Mouse (Mus musculus) megakaryocyte progenitor cell, adult 5-6 weeks (primary cell): Measurements from ENCODE around the gene Dnm3. TPM values are rescaled to one million over a fixed set of nuclear protein-coding genes. Genes with fewer than 3 reads are reported as not detected.
A peak's percentile ranks its signal among the peaks of the same experiment; 100 is the strongest.

Experiments
- ATAC-seq: replicated peaks from 2 replicates; pipeline ENCODE4 v1.8.0; 2016; ENCODE audit warnings: mild to moderate bottlenecking, moderate TSS enrichment, inconsistent platforms; ENCODE audit not compliant: poor library complexity
- total RNA-seq, 2 experiments: library from RNA; stranded (forward) in 1 of 2; stranded (reverse) in 1 of 2; fragments of 157-497, 149-512 nt in 1 of 2; fragments of 200-1000 nt in 1 of 2; gene quantifications; 2 replicates each; pipeline versions ENCODE4 v1.2.3 to v1.2.4; 2015 to 2017

Gene Dnm3
- total RNA-seq, 2 experiments from 2014 or later: not detected

DNA sequence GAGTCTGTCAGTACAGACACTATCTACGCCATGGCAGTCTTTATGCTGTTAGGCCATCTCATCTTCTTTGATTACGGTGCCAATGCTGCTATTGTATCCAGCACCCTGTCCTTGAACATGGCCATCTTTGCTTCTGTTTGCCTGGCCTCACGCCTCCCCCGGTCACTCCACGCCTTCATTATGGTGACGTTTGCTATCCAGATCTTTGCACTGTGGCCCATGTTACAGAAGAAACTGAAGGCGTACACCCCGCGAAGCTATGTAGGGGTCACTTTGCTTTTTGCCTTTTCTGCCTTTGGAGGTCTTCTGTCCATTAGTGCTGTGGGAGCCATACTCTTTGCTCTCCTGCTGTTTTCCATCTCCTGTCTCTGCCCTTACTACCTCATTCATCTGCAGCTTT is 507.0 kb downstream of the Dnm3 start:
- ATAC-seq: no peak

DNA sequence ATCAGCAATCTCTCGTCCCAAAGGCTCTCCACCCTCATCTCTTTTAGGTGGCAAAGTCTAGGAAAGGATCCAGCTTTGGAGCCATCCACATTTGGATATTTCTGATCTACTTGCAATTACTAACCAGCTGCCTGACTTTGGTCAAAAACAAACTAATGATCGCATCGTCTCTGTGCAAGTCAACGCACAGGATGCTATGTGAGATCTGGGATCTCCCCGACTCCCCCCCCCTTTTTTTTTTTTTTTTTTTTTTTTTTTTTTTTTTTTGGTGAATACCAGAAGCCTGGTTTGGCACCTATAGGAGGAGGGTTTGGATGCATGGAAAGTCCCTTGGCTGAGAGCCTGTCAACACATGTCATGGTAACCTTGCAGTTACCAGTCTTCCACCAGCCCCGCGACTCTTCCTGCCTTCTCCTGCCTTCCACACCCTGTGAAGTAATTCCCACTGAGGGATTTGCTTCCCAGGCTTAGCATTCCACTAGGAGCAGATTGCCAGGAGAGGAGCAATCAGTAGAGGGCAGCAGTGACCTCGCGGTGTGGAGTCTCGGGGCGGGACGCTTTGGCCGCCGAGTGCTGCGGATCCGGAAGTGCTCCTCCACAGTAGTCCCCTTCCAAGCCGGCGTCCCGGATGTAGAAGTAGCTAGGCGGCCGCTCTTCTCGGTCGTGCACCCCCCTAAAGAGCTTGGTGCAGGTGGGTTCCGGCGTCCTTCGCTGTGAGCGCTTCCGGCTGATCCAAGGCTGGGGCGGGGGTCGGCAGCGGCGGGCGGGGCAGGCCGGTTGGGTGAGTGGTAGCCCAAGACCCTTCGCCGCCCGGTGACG is 509.0 kb downstream of the Dnm3 start, which contains the start of gene Pigc:
Gene Pigc, plus strand, starts transcription at position 598 of the 819 bp plus-strand sequence.
- ATAC-seq: peak; percentile 98

DNA sequence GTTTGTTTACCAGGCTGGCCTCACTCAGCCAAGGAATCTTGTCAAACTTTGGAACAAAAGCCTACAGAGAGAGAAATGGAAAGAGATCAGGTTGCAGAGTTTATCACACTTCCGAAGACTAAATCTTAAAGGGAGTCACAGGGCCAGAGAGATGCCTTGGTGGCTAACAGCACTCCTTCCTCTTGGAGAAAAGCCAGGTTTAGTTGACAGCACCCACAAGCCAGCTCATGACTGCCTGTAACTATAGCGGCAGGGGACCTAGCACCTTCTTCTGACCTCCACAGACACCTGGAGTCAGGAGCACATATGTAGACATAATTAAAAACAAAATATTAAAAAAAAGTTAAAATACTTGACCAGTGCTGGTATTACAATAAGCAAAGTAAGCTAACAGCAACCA is 509.9 kb downstream of the Dnm3 start:
- ATAC-seq: no peak

DNA sequence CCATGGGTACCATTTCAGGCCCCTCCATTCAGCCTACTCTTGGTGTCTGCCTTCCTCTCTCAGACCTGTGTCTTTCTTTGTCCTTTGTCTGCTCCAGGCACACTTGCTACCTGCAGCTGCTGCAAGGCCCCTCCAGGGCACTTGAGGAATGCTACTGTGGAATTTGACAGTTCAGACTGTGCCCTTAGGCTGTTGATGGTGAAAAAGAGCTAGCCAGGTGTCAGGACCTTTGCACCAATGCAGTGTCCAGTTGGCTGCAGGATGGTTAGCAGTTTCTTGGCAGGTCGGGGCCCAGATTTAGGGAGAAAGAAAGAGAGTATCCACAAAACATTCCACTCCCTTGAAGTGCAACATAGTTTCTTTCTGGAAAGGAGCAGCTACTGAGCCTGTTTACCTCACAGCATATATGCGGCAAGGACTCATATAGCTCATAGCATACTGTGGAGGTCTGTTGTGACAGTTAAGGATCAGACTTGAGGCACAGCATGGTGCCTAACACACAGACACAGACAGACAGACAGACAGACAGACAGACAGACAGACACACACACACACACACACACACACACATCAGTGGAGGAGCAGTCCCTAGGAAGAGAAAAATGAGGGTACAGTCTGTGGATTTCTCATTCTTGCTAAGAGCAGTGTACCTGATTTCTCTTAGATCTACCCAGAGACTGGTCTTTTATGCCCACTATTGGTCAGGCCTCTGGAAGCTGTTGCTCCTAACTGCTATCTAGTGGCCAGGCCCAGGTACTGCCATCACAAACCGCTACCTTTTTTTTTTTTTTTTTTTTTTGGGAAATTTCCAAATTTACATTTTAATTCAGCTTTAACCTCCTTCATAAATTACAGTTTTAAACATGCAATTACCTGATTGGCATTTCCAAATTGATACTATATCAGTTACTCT is 515.1 kb downstream of the Dnm3 start:
- peak; percentile 95 for ATAC-seq

DNA sequence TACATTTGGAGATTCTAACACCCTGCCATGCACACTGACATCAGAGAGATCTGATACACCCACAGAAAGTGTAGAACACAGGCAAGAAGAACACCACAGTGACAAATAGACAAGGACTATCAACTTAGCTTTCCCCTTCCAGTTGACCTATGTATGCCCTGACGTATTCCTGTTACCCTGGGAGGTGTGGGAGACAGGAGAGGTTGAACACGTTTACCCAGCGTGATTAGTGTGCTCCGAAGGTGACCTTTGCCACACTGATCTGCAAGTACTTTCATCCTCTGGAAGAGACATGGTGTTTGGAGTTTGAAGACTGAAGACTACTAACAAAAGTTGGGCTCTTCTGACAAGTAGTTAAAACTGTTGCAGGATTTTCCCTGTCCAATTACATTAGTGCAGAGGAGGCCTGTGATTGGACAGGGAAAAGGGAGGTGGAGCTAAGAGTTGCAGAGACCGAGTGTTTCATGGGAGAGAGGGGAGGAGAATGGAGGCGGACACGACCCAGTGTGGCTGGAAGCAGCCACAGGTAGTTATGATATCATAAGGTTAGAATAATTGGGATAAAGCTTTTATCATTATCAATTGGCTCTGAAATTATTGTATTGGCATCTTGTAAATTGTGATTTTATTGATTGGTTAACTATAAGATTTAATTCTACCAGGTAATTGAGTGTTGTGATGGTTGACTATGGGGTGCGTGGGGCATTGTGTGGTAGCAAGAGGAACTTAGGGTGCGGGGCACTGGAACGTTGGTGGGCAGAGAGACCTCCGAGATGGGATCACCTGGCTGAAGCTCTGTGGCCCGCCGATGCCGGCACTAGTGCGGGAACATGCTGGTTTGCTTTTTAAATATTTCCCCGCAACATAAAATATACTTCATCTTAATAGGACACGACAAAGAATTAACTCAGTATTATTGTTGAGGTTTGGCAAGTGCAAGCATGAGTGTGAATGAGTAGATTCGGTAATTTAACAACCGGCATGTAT is 519.6 kb downstream of the Dnm3 start:
- ATAC-seq: no peak

DNA sequence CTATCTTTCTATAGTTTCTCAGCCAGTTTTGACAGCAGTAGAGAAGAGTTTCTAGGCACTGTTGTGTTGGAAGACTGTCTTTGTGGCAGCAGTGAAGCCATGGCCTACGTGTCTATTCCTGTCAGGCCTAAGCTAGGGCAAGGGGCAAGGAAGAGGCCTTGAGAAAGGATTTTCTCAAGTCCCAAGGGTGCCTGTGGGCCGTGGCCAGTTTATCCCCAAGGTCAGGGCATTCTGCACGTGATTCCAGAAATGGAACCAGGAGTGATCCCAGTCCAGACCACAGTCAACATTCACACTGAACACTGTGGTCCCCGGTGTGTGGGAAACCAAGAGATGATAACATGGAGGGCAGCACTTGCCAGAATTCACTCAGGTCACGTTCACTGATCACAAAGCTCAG is 522.0 kb downstream of the Dnm3 start:
- ATAC-seq: no peak

DNA sequence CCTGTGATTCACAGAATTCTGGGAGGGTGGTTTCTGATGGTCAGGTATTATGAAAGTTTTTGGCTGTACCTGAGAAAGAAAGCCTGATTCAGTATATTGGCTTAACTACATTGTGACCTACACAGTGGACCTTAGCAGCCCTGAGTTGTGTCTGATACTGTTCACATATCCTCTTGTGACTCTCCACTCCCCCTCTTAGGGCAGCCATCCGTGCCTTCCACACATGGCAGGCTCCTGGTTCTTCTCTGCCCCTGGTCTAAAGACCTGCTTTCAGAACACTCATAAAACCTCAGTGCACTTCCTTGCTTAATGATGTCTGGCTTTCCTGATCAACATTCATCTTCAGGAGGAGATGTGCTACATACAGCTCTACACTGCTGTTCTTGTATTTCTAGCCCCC is 525.2 kb downstream of the Dnm3 start:
- ATAC-seq: no peak

DNA sequence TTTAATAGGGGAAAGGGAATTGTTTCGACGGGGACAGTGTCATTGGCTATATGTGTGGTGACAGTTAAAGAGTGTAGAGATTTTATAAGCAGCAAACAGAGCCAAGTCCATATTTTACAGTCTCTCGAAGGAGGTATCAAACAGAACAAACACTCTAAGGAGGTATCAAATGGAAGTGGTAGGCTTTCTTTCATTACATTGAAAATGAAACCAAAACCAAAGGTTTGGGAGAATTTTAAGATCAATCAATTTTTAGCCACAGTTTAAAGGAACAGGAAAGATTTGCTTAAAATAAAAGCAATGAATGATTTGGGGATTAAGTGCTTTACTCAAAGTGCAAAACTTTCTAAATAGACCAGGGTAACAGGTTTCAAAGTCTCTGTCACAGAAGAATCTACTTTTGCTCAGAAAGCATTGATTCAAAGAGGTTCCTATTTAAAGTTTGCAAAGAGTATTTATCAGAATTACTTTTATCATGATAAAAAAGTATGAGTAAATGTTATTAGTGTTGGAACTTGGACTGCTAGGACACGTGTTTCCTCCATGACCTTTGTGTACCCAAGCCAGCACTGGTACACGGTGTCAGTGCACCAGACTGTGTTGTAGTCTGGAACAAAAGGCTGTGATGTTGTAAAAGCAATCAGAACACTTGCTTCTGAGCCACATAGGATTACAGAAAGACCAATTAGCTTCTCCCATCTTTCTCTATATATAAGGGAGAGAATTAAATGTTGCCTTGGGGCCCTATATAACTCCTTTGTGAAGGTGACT is 526.6 kb downstream of the Dnm3 start:
- ATAC-seq: no peak

DNA sequence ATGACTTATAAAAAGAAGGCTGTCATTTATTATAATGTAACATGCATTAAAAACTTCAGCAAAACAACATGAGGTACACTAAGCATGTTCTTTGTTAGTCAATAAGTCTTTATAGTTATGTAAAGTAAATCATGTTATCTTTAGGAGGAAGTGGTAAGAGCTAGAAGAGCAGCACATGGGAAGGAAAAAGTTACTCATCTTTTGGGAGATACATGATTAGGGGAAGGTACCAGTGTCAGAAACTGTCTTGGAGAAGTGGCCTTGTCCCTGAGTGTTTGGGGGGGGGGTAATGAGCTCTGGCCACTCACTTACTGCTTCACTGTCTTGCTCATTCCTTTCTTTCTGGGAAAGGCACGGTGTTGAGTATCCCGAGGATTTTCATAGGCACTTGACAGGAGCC is 535.8 kb downstream of the Dnm3 start:
- ATAC-seq: peak; percentile 55

Other genes with a start within 250 kb of the Dnm3 start
- 7.9 and 8.8 TPM in 2 replicates for gene Mettl13, start 70.5 kb upstream of the Dnm3 start, total RNA-seq (2015)
- gene Mettl13, start 70.5 kb upstream of the Dnm3 start, total RNA-seq (2017): 16.0 and 22.9 TPM in 2 replicates
- gene Vamp4, start 92.5 kb upstream of the Dnm3 start, total RNA-seq (2015): 39.8 and 41.7 TPM in 2 replicates
- gene Vamp4, start 92.5 kb upstream of the Dnm3 start, total RNA-seq (2017): 21.7 and 25.9 TPM in 2 replicates
- not detected in 2 replicates for gene Myoc, start 161.1 kb upstream of the Dnm3 start, total RNA-seq (2015)
- not detected in 2 replicates for gene Myoc, start 161.1 kb upstream of the Dnm3 start, total RNA-seq (2017)
- not detected in 2 replicates for gene Myocos, start 180.2 kb upstream of the Dnm3 start, total RNA-seq (2015)
- gene Myocos, start 180.2 kb upstream of the Dnm3 start, total RNA-seq (2017): not detected in 2 replicates